Mouse (Mus musculus) liver, adult 2 months (tissue): Measurements from ENCODE around the gene Hist1h2ak.

Experiments used
- CTCF ChIP-seq: fragments of 200-500 bp; IDR thresholded peaks from 2 replicates; pipeline ENCODE4 v1.5.1; 2011; ENCODE audit warnings: low read depth, low read length, control low read depth
- POLR2A ChIP-seq: fragments of 200-500 bp; IDR thresholded peaks from 2 replicates; pipeline ENCODE4 v1.6.1; 2011; ENCODE audit warnings: low read length, control low read depth; ENCODE audit not compliant: insufficient read depth; ENCODE audit errors: extremely low read depth

- TF ChIP-seq CTCF = no peak
- TF ChIP-seq POLR2A = no peak
These were observed 27.5 kb upstream of the Hist1h2ak start for GRCm38 (mm10) chr13:21781021-21781555.
